In genomic region chr6:31077216-31077615, GRCm38 (mm10) we compare ENCODE assay signal across 11 mouse cellular contexts.
DNase-seq lines count a peak whose midpoint lies in the region; ATAC-seq and TF ChIP-seq lines count a peak whose summit lies in the region.
"Had no signal": no experiment of that assay in that cellular context is flagged by ENCODE, and none has a peak within 500 bp of the region (broad histone marks: within the 10 kb centered on the region; RNA-seq: fewer than 3 reads in every experiment).

No protein-coding gene starts in this region.

- H3K36me3 ChIP-seq in heart, embryonic 13.5 days: no peaks in the 10 kb centered on the region
- peaks cover 67 to 96% of the 10 kb centered on the region in 2 experiments for H3K36me3 ChIP-seq in CH12.LX (replicated peaks in 1 of 2; ENCODE audit: control insufficient read depth in 1 of 2, insufficient read depth in 1 of 2, low read length in 1 of 2)
- H3K36me3 ChIP-seq in heart, postnatal 0 days (replicated peaks; ENCODE audit: control insufficient read depth, insufficient read depth, low read length): no peaks in the 10 kb centered on the region
- no peaks in the 10 kb centered on the region for H3K36me3 ChIP-seq in midbrain, embryonic 14.5 days (ENCODE audit: control insufficient read depth, insufficient read depth, low read length)
- H3K36me3 ChIP-seq: kidney, embryonic 15.5 days had no signal

- intact Hi-C loops in heart, postnatal 14 days (cut with DNase I): loop anchor here (5.0 to 10.0 kb wide), 2 partner anchors 248 to 375 kb away; no protein-coding TSS in a partner anchor

- no peak for TF ChIP-seq POLR2A in CH12.LX (IDR thresholded peaks at IDR 0.05; ENCODE audit: low read depth, low read length)

- no peak overlapping the region for H3K9ac ChIP-seq in heart, embryonic 13.5 days
- H3K9ac ChIP-seq in CH12.LX (ENCODE audit: insufficient read depth, low read depth): no peak overlapping the region
- H3K9ac ChIP-seq in heart, postnatal 0 days (replicated peaks; ENCODE audit: low read depth, low read length): no peak overlapping the region
- no peak overlapping the region for H3K9ac ChIP-seq in midbrain, embryonic 14.5 days (replicated peaks; ENCODE audit: low read length)
- H3K9ac ChIP-seq: kidney, embryonic 15.5 days had no signal

- H3K4me1 ChIP-seq in heart, embryonic 13.5 days: peaks cover 67% of the 10 kb centered on the region
- H3K4me1 ChIP-seq in CH12.LX (ENCODE audit: control insufficient read depth in 1 of 2, insufficient read depth in 2 of 2): peaks cover 33 to 100% of the 10 kb centered on the region in 2 experiments
- H3K4me1 ChIP-seq in heart, postnatal 0 days (ENCODE audit: control insufficient read depth, insufficient read depth): peaks cover 40% of the 10 kb centered on the region
- H3K4me1 ChIP-seq in midbrain, embryonic 14.5 days (ENCODE audit: control insufficient read depth, insufficient read depth, low read length): no peaks in the 10 kb centered on the region

- no peaks in the 10 kb centered on the region for H3K27me3 ChIP-seq in heart, embryonic 13.5 days (replicated peaks)
- no peaks in the 10 kb centered on the region for H3K27me3 ChIP-seq in CH12.LX (replicated peaks)
- H3K27me3 ChIP-seq in heart, postnatal 0 days (ENCODE audit: control insufficient read depth, insufficient read depth, low read length): no peaks in the 10 kb centered on the region
- no peaks in the 10 kb centered on the region for H3K27me3 ChIP-seq in midbrain, embryonic 14.5 days (ENCODE audit: control insufficient read depth, insufficient read depth, low read length)
- H3K27me3 ChIP-seq: kidney, embryonic 15.5 days had no signal

- TF ChIP-seq RAD21 in CH12.LX (IDR thresholded peaks at IDR 0.05; ENCODE audit: low read depth, low read length): no peak

- no peak overlapping the region for H3K4me3 ChIP-seq in heart, embryonic 13.5 days
- H3K4me3 ChIP-seq in CH12.LX (replicated peaks in 1 of 3; ENCODE audit: low read depth in 2 of 3, low read length in 2 of 3, poor library complexity in 1 of 3): peak overlapping the region in 1 of 3 experiments; percentile 13
- H3K4me3 ChIP-seq in heart, postnatal 0 days (ENCODE audit: low read depth, low read length): no peak overlapping the region
- H3K4me3 ChIP-seq in midbrain, embryonic 14.5 days (replicated peaks; ENCODE audit: low read depth, low read length): no peak overlapping the region
- H3K4me3 ChIP-seq: kidney, embryonic 15.5 days had no signal

- H3K79me2 ChIP-seq in CH12.LX (replicated peaks; ENCODE audit: control insufficient read depth, extremely low read depth, insufficient read depth, poor library complexity, severe bottlenecking): peaks cover 12% of the 10 kb centered on the region

- 39% methylated on average over 9 of the region's 9 CpGs for WGBS in heart, embryonic 13.5 days
- WGBS in heart, postnatal 0 days: 35% methylated on average over 9 of the region's 9 CpGs
- 80% methylated on average over 9 of the region's 9 CpGs for WGBS in midbrain, embryonic 14.5 days

- H3K27ac ChIP-seq in heart, embryonic 13.5 days (replicated peaks): peak overlapping the region; percentile 53
- peak overlapping the region; percentile 30; the same call in 1 of the 2 replicates for H3K27ac ChIP-seq in CH12.LX (ENCODE audit: insufficient read depth, low read depth)
- H3K27ac ChIP-seq in heart, postnatal 0 days (ENCODE audit: low read depth): peak overlapping the region; percentile 12; the same call in 1 of the 2 replicates
- no peak overlapping the region for H3K27ac ChIP-seq in midbrain, embryonic 14.5 days (replicated peaks; ENCODE audit: low read depth, low read length)
- H3K27ac ChIP-seq: kidney, embryonic 15.5 days had no signal

- no peak for TF ChIP-seq EP300 in CH12.LX (IDR thresholded peaks at IDR 0.05; ENCODE audit: low read length)
- no peak for TF ChIP-seq EP300 in heart, postnatal 0 days (IDR thresholded peaks at IDR 0.05; ENCODE audit: low read depth)

- TF ChIP-seq CTCF in CH12.LX (conservative IDR thresholded peaks at IDR 0.05 in 1 of 2, IDR thresholded peaks at IDR 0.05 in 1 of 2; ENCODE audit: low read depth in 2 of 2, low read length in 2 of 2): no peak
- no peak for TF ChIP-seq CTCF in heart, postnatal 0 days (IDR thresholded peaks at IDR 0.05; ENCODE audit: low read depth)

- in situ Hi-C loops in CH12.LX (cut with MboI; ENCODE audit: low pct_ligation_motif_present, low pct_unique_long_range_greater_than_20kb, low sequenced_read_pairs): no loop called here

- dilution Hi-C loops in CH12.LX (cut with MboI; ENCODE audit: extremely low pct_ligation_motif_present, extremely low pct_unique_long_range_greater_than_20kb, low sequenced_read_pairs): no loop called here

- H3K9me3 ChIP-seq in heart, embryonic 13.5 days: no peaks in the 10 kb centered on the region
- H3K9me3 ChIP-seq in CH12.LX (replicated peaks; ENCODE audit: low read length): no peaks in the 10 kb centered on the region
- H3K9me3 ChIP-seq in heart, postnatal 0 days (replicated peaks; ENCODE audit: control insufficient read depth, low read length): no peaks in the 10 kb centered on the region
- no peaks in the 10 kb centered on the region for H3K9me3 ChIP-seq in midbrain, embryonic 14.5 days (ENCODE audit: control insufficient read depth, low read length)
- H3K9me3 ChIP-seq: kidney, embryonic 15.5 days had no signal

- DNase-seq in heart, postnatal 14 days: no peak
- DNase-seq in 3134 (ENCODE audit: extremely low read depth, insufficient read length, low spot score) (peak; percentile 73), CH12.LX (ENCODE audit: extremely low read depth) (peak; percentile 44)
- no peak for DNase-seq in heart, postnatal 0 days (ENCODE audit: low spot score)
- DNase-seq in kidney, adult 9 months: no peak
- no peak for DNase-seq in midbrain, embryonic 14.5 days
- no peak for DNase-seq in spleen, postnatal 14 days (ENCODE audit: low spot score in 2 of 2)
- DNase-seq: cerebellum, adult 11 months; thymus, adult 18-20 months had no signal

- ATAC-seq in heart, embryonic 13.5 days (ENCODE audit: extremely low read depth, insufficient number of reproducible peaks, low FRiP score, low TSS enrichment): no peak
- ATAC-seq in heart, postnatal 0 days (ENCODE audit: insufficient read depth, low read depth): no peak
- no peak for ATAC-seq in midbrain, embryonic 14.5 days (ENCODE audit: low FRiP score, low TSS enrichment)

- no peak overlapping the region for H3K4me2 ChIP-seq in heart, embryonic 13.5 days
- no peak overlapping the region for H3K4me2 ChIP-seq in CH12.LX (ENCODE audit: insufficient read depth, low read depth, poor library complexity, severe bottlenecking)
- H3K4me2 ChIP-seq in heart, postnatal 0 days (ENCODE audit: low read depth, low read length): no peak overlapping the region
- no peak overlapping the region for H3K4me2 ChIP-seq in midbrain, embryonic 14.5 days (ENCODE audit: low read length)
- H3K4me2 ChIP-seq: kidney, embryonic 15.5 days had no signal

TF ChIP-seq in CH12.LX, 34 proteins besides CTCF, POLR2A, EP300 and RAD21:
- no peak for TF ChIP-seq ZC3H11A (IDR thresholded peaks at IDR 0.05; ENCODE audit: low read depth, low read length)
- no peak for TF ChIP-seq ZMIZ1 (IDR thresholded peaks at IDR 0.05; ENCODE audit: low read depth, low read length)
- no peak for TF ChIP-seq MAZ (IDR thresholded peaks at IDR 0.05; ENCODE audit: low read depth, low read length)
- TF ChIP-seq CHD1 (IDR thresholded peaks at IDR 0.05; ENCODE audit: low read depth, low read length): no peak
- TF ChIP-seq E2F4 (IDR thresholded peaks at IDR 0.05; ENCODE audit: insufficient replicate concordance, low read depth, low read length): no peak
- no peak for TF ChIP-seq USF2 (conservative IDR thresholded peaks at IDR 0.05; ENCODE audit: low read depth, low read length)
- TF ChIP-seq ELF1 (IDR thresholded peaks at IDR 0.05; ENCODE audit: low read depth, low read length): no peak
- TF ChIP-seq MEF2A (IDR thresholded peaks at IDR 0.05; ENCODE audit: borderline replicate concordance, low read depth, low read length): 0 out of 2 replicates have a peak, but pooled peaks have one; percentile 21
- no peak for TF ChIP-seq TCF12 (IDR thresholded peaks at IDR 0.05; ENCODE audit: low read depth, low read length)
- no peak for TF ChIP-seq MAX (IDR thresholded peaks at IDR 0.05; ENCODE audit: low read length)
- no peak for TF ChIP-seq NELFE (IDR thresholded peaks at IDR 0.05; ENCODE audit: low read depth, low read length)
- TF ChIP-seq MXI1 (IDR thresholded peaks at IDR 0.05; ENCODE audit: low read depth, low read length): peak; percentile 32; the same call in 1 of the 2 replicates
- no peak for TF ChIP-seq MYC (IDR thresholded peaks at IDR 0.05; ENCODE audit: low read depth, low read length)
- no peak for TF ChIP-seq PAX5 (IDR thresholded peaks at IDR 0.05; ENCODE audit: low read length)
- TF ChIP-seq NRF1 (IDR thresholded peaks at IDR 0.05; ENCODE audit: low read depth, low read length): no peak
- TF ChIP-seq SIN3A (IDR thresholded peaks at IDR 0.05; ENCODE audit: low read length): no peak
- no peak for TF ChIP-seq POLR2AphosphoS2 (IDR thresholded peaks at IDR 0.05; ENCODE audit: low read depth, low read length)
TF ChIP-seq in CH12.LX: peak in this region for 2.

Comparison
In these comparisons a context has a peak if more than half of its experiments do, and no peak if none do; other contexts are left out.
1. DNase-seq: peak in 3134 (single experiment) and CH12.LX (single experiment); none in heart, postnatal 14 days (0 of 2), heart, postnatal 0 days (single experiment), kidney, adult 9 months (single experiment), midbrain, embryonic 14.5 days (single experiment) and spleen, postnatal 14 days (0 of 2).